Mouse (Mus musculus) gastrocnemius, postnatal 25 days (tissue): Measurements from ENCODE around the gene Kcnj2. TPM values are rescaled to one million over a fixed set of nuclear protein-coding genes. Genes with fewer than 3 reads are reported as not detected.

ENCODE experiments used
- DNase-seq: peaks from one replicate; pipeline ENCODE4 v3.0.0; 2022
- total RNA-seq, 2 experiments: library from RNA; stranded (reverse); gene quantifications; 1 replicate in 1 of 2; 2 replicates in 1 of 2; pipeline ENCODE4 v1.2.3; 2021

The Kcnj2 gene
- total RNA-seq, 2 experiments from 2014 or later, result 31.9 to 51.3 TPM

DNA sequence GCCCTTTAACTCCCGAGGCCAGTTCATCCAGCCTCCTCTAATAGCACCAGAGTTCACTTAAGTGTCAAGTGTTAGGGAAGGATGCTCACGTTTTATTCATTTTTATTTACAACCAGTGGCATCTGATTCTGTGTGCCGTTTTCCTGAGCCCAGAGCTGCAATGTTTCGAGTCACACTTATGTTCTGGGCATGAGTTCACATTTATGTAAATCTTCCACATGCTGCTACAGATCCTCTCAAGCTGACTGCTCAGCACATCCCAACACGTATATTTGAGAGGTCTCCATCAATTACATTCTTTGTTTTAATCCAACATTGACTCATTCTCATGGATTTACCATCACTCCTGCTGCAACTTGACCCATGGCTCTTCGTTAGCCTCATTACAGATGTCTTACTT is 25.2 kb downstream of the Kcnj2 start:
- DNase-seq, result no peak

GRCm38 (mm10) chr11:111092967-111093366 is 27.0 kb downstream of the Kcnj2 start:
- DNase-seq, result no peak

DNA sequence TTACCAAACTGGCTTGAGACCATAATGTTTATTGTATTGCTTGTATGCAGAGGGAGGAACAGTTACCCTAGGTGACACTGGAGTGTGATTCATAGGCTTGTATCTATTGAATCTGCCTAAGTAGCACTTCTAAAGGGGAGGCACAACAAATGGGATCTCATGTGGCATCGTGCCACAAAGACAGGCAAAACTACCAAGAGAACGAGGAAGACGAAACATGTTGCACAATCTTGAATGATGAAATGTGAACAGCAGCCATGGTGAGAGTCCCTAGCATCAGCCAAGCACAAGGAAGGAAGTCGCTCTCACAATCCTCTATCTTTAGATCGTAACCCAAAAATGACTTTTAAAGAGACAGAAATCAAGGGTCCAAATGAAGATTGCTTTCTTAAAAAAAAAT is 30.6 kb downstream of the Kcnj2 start:
- no peak for DNase-seq

- DNase-seq, result no peak
Measured at GRCm38 (mm10) chr11:111100131-111100530, 34.2 kb downstream of the Kcnj2 start.

DNA sequence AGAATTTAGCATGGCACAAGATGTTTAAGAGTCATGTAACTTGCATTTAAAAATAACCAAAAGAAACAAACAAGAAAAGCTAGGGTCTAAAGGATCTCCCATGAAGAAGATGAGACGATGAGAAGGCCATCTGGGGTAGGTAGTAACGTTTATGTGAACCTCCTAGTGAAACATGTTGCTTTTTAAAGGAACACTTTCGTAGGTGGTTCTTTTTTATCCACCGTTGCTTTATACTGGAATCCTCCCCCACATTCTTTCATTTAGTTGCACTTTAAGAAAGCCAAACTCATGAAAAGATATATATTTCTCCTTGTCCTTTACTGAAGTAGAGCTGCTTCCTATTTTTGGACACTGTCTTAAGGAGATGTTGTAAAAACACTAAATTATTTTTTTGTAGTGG is 34.7 kb downstream of the Kcnj2 start:
- no peak for DNase-seq

DNA sequence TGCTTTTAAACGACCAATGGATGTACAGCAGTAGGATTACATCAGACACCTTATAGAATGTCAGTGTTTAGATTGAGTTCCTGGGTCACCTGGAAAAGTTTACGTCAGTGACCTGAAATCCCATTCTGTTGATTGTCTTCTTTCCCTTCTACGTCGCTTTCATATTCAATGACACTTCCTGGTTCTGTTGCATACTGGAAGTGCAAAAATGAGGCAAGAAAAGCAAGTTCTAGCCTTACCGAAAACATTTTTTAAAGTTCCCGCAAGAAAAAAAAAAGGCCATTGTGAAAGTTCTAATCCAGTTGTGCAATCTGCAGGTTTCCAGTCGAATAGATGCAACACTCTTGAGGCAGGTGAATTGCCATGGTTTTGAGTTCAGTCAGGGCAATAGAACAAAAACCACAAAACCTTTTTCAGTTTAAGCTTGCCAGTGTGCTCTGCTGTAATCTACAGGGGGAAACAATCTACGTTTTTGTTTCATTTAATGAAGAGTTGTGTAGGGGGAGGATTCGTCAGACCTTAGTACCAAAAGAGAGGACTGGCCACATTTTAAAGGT is 35.7 kb downstream of the Kcnj2 start:
- no peak for DNase-seq

- DNase-seq, result no peak
Measured at GRCm38 (mm10) chr11:111104422-111104821, 38.5 kb downstream of the Kcnj2 start.

DNA sequence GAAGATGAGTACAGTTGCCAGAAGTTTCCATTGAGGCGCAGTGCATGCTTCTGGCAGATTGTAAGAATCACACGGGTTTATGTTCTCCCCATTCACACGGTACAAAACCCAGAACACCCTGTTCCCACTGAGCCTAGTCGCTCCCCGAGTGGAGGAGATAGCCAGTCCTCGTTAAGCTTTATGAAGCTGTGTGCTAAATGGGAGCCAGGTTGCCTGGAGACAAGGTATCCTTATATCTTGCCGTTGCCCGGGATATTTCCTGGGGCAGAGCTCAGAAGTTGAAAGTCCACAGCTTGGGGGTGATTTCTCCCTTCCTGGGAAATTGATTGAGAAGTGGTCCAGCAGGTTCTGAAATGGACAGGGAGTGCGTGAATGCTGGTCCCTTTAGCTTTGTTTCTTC is 42.2 kb downstream of the Kcnj2 start:
- no peak for DNase-seq

- no peak for DNase-seq
Measured at GRCm38 (mm10) chr11:111121514-111121913, 55.5 kb downstream of the Kcnj2 start.

DNA sequence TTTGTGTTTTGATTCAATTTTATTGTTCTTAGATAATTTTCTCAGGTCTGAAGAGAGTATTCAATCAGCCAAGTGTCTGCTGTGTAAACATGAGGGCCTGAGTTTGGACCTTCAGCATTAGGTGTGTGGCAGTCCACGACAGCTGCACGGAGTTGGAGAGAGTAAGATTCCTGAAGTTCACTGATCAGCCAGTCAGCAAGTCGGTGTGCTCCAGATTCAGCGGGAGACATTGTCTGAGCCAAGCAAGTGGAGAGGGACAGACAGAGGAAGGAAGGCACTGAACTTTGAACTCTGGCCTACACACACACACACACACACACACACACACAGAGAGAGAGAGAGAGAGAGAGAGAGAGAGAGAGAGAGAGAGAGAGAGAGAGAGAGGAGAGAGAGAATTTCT is 57.4 kb downstream of the Kcnj2 start:
- DNase-seq, result no peak

DNA sequence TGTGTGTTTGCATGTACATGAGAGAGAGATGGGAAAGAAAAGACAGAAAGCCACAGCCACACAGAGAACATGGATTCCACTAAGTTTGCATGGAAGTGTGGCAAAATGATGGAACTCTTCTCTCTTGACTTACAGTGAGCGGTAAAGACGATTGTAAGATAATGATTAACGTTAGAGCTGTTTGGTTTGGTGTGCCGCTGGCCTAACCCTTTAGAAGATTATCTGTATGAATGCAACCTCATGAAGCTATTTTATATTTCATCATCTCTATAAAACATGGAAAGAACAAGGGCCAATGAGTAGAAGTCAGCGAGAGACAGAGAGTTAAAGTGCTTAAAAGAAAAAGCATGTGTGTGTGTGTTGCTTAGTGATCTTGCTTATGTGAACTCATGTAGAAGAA is 60.0 kb downstream of the Kcnj2 start:
- DNase-seq, result no peak

Other genes starting within 250 kb of the Kcnj2 start
- gene Kcnj16, start 98.1 kb upstream of the Kcnj2 start, total RNA-seq, result not detected